ENCODE assay signal across 19 mouse cellular contexts in the genomic region with DNA sequence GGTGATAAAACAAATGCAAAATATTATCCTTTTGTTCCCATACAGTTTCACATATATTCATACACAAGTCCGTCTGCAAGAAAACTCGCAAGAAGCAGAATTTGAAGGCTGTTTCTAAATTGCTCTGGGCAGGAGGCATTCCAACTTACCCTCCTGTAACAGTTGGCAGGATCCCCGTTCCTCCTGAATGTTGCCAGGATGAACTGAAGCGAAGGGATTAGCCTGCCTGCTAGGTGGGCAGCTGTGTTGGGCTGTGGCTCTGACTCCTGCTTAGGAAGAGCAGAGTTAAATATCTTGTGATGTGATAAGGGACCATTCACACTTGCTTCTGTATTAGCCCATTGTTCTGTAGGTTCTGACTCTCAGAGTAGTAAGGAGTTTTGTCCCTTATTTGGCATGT. TPM values are rescaled to one million over a fixed set of nuclear protein-coding genes. Genes with fewer than 3 reads are reported as not detected.
"Had no signal": no experiment of that assay in that cellular context is flagged by ENCODE, and none has a peak within 500 bp of the region (broad histone marks: within the 10 kb centered on the region; RNA-seq: fewer than 3 reads in every experiment).

No protein-coding gene starts in this region.

- H3K27me3 ChIP-seq: liver, embryonic 15.5 days; midbrain, embryonic 13.5 days; neural tube, embryonic 12.5 days had no signal

- H3K4me3 ChIP-seq: layer of hippocampus, adult 2 months; limb, embryonic 10.5 days; liver, embryonic 15.5 days; midbrain, embryonic 13.5 days; neural tube, embryonic 12.5 days had no signal

- DNase-seq: kidney, postnatal 10 days; kidney, postnatal 4 days; lung, adult 2 months; lung, postnatal 36 days; retina, postnatal 1 day; right cerebral cortex, postnatal 4 days; spleen, adult 18-20 months; thymus, adult 18-20 months; thymus, postnatal 14 days had no signal

- H3K9ac ChIP-seq: liver, embryonic 15.5 days; midbrain, embryonic 13.5 days; neural tube, embryonic 12.5 days had no signal

- H3K27ac ChIP-seq: layer of hippocampus, adult 2 months; limb, embryonic 10.5 days; liver, embryonic 15.5 days; midbrain, embryonic 13.5 days; neural tube, embryonic 12.5 days had no signal

- ATAC-seq: lung, postnatal 0 days; midbrain, embryonic 13.5 days had no signal

- H3K9me3 ChIP-seq: limb, embryonic 10.5 days; liver, embryonic 15.5 days; midbrain, embryonic 13.5 days; neural tube, embryonic 12.5 days had no signal

- H3K4me2 ChIP-seq: liver, embryonic 11.5 days; liver, embryonic 15.5 days; midbrain, embryonic 13.5 days; neural tube, embryonic 12.5 days had no signal

- H3K36me3 ChIP-seq: limb, embryonic 10.5 days; liver, embryonic 15.5 days; midbrain, embryonic 13.5 days; neural tube, embryonic 12.5 days had no signal

- H3K4me1 ChIP-seq: limb, embryonic 10.5 days; liver, embryonic 15.5 days; midbrain, embryonic 13.5 days; neural tube, embryonic 12.5 days had no signal

RNA-seq across cellular contexts. Expression of gene Sox2, which starts 30.1 kb away (rescaled TPM):
- total RNA-seq: megakaryocyte progenitor cell, adult 5-6 weeks; monocyte, adult 5-6 weeks; neutrophil, adult 5-6 weeks had no signal
- polyA plus RNA-seq: liver, embryonic 15.5 days had no signal
